Mouse (Mus musculus): Measurements from ENCODE around the gene Rtn4.

GRCm38 (mm10) chr11:29715499-29715898 lies 22.8 kb downstream of the Rtn4 start:
- TF ChIP-seq CTCF (IDR thresholded peaks at IDR 0.05; ENCODE audit: control insufficient read depth, insufficient read depth, low read length) (no peak), POLR2A (IDR thresholded peaks at IDR 0.05; ENCODE audit: borderline replicate concordance, control insufficient read depth, low read depth, low read length) (no peak)
